Mouse (Mus musculus) stomach, postnatal 0 days (tissue): ENCODE data around the gene Tcf23. TPM values are rescaled to one million over a fixed set of nuclear protein-coding genes. Genes with fewer than 3 reads are reported as not detected.
A peak's percentile ranks its signal among the peaks of the same experiment; 100 is the strongest.

ENCODE experiments used
- ATAC-seq: fragments of 200-750 bp; cut with Nextera tagmentation; 2 replicates; pipeline ENCODE4 v1.8.0; 2017; ENCODE audit not compliant: low FRiP score, low TSS enrichment
- DNase-seq: peaks from one replicate; pipeline ENCODE4 v3.0.0-alpha.2; 2016; ENCODE audit warnings: low spot score
- H3K27ac ChIP-seq: fragments of 300-500 bp; sonication (generic); replicated peaks from 2 replicates; pipeline ENCODE4 v1.5.1; 2014; ENCODE audit warnings: mild to moderate bottlenecking, control low read depth
- H3K27me3 ChIP-seq: fragments of 300-500 bp; sonication (generic); 2 replicates; pipeline ENCODE4 v1.6.1; 2014; ENCODE audit warnings: low read length; ENCODE audit not compliant: control insufficient read depth, insufficient read depth
- H3K36me3 ChIP-seq: fragments of 300-500 bp; sonication (generic); 2 replicates; pipeline ENCODE4 v1.6.1; 2014; ENCODE audit warnings: low read length, mixed read lengths; ENCODE audit not compliant: control insufficient read depth, insufficient read depth
- H3K4me1 ChIP-seq: fragments of 300-500 bp; sonication (generic); replicated peaks from 2 replicates; pipeline ENCODE4 v1.6.1; 2014; ENCODE audit warnings: antibody characterized with exemption; ENCODE audit not compliant: control insufficient read depth, insufficient read depth
- H3K4me2 ChIP-seq: fragments of 300-500 bp; sonication (generic); replicated peaks from 2 replicates; pipeline ENCODE4 v1.6.1; 2014; ENCODE audit warnings: low read depth, mild to moderate bottlenecking, control low read depth, moderate library complexity
- H3K4me3 ChIP-seq: fragments of 300-500 bp; sonication (generic); 2 replicates; pipeline ENCODE4 v1.5.1; 2014; ENCODE audit warnings: low read depth, low read length, control low read depth
- H3K9ac ChIP-seq: fragments of 300-500 bp; sonication (generic); 2 replicates; pipeline ENCODE4 v1.6.1; 2014; ENCODE audit warnings: mild to moderate bottlenecking, low read length, control low read depth, mixed read lengths
- H3K9me3 ChIP-seq: fragments of 300-500 bp; sonication (generic); 2 replicates; pipeline ENCODE4 v1.6.1; 2016; ENCODE audit warnings: low read length; ENCODE audit not compliant: control insufficient read depth
- CTCF ChIP-seq: IDR thresholded peaks from 2 replicates; pipeline ENCODE4 v1.5.1; 2016; ENCODE audit warnings: antibody characterized with exemption, low read depth, mild to moderate bottlenecking, moderate library complexity
- EP300 ChIP-seq: optimal IDR thresholded peaks from 2 replicates; pipeline ENCODE3; 2016; ENCODE audit warnings: antibody characterized with exemption
- WGBS: fragments of 180-500 bp; shearing (Covaris S2); extraction: QIAGEN DNeasy Blood & Tissue Kit; methylation state at CpG from one replicate; pipeline ENCODE4 v1.1.7; 2014; 5-methylcytosine and 5-hydroxymethylcytosine counted together
- polyA plus RNA-seq: library from polyadenylated mRNA; unstranded; fragments of >200 nt; fragmentation: Nextera tagmentation; extraction: Ambion mirVana; gene quantifications from 2 replicates; pipeline ENCODE4 v1.2.1, GENCODE M21; 2015

The Tcf23 gene
- polyA plus RNA-seq, 1 experiment from 2014 or later: 4.5 TPM

GRCm38 (mm10) chr5:30944344-30944743, 24.1 kb upstream of the Tcf23 start:
- H3K27me3 ChIP-seq: no peaks in the 10 kb centered on the region
- DNase-seq (no peak), ATAC-seq (no peak)
- H3K9me3 ChIP-seq: no peaks in the 10 kb centered on the region
- TF ChIP-seq CTCF (no peak), EP300 (no peak)
- H3K36me3 ChIP-seq: no peaks in the 10 kb centered on the region
- no peaks in the 10 kb centered on the region for H3K4me1 ChIP-seq
- no peak overlapping the region for H3K4me3 ChIP-seq
- H3K9ac ChIP-seq: no peak overlapping the region
- H3K27ac ChIP-seq: no peak overlapping the region
- H3K4me2 ChIP-seq: no peak overlapping the region; the same call in 1 of the 2 replicates
- 90% methylated on average over 6 of the region's 6 CpGs for WGBS

GRCm38 (mm10) chr5:30944956-30945781, 23.3 kb upstream of the Tcf23 start, which contains the start of gene Cgref1:
TSS of gene Cgref1 (minus strand) at chr5:30945591.
- no peaks in the 10 kb centered on the region for H3K4me1 ChIP-seq
- peak; percentile 89 for ATAC-seq
- peak within 1 kb of the TSS; percentile 70 for H3K4me2 ChIP-seq
- peak; percentile 92 for DNase-seq
- 0 out of 2 replicates have a peak within 1 kb of the TSS, but pooled peaks have one; percentile 4 for H3K27ac ChIP-seq
- TF ChIP-seq EP300: no peak
- peak; percentile 71 for TF ChIP-seq CTCF
- no peaks in the 10 kb centered on the region for H3K9me3 ChIP-seq
- WGBS: 5% methylated on average over 43 of the region's 44 CpGs
- no peaks in the 10 kb centered on the region for H3K36me3 ChIP-seq
- H3K27me3 ChIP-seq: no peaks in the 10 kb centered on the region
- H3K4me3 ChIP-seq: peak within 1 kb of the TSS; percentile 39
- H3K9ac ChIP-seq: peak within 1 kb of the TSS; percentile 53

- no peaks in the 10 kb centered on the region for H3K9me3 ChIP-seq
- H3K9ac ChIP-seq: no peak overlapping the region
- H3K27ac ChIP-seq: no peak overlapping the region
- 73% methylated on average over 5 of the region's 5 CpGs for WGBS
- DNase-seq: no peak
- no peak overlapping the region for H3K4me2 ChIP-seq
- no peaks in the 10 kb centered on the region for H3K4me1 ChIP-seq
- no peak for ATAC-seq
- no peaks in the 10 kb centered on the region for H3K27me3 ChIP-seq
- H3K4me3 ChIP-seq: no peak overlapping the region
- peaks cover 4% of the 10 kb centered on the region; the same call in 1 of the 2 replicates for H3K36me3 ChIP-seq
- TF ChIP-seq EP300: no peak
- TF ChIP-seq CTCF: no peak
Measured at GRCm38 (mm10) chr5:30948620-30949019, 19.8 kb upstream of the Tcf23 start.

GRCm38 (mm10) chr5:30949654-30950326, 18.7 kb upstream of the Tcf23 start:
- peak; percentile 70 for ATAC-seq
- peak; percentile 94 for DNase-seq
- peak overlapping the region; percentile 82 for H3K27ac ChIP-seq
- H3K9ac ChIP-seq: peak overlapping the region; percentile 69
- WGBS: under 1% methylated on average over 31 of the region's 31 CpGs
- H3K4me2 ChIP-seq: peak overlapping the region; percentile 98
- H3K36me3 ChIP-seq: peaks cover 7% of the 10 kb centered on the region
- no peaks in the 10 kb centered on the region for H3K27me3 ChIP-seq
- H3K4me3 ChIP-seq: peak overlapping the region; percentile 65
- no peaks in the 10 kb centered on the region for H3K4me1 ChIP-seq
- H3K9me3 ChIP-seq: no peaks in the 10 kb centered on the region
- no peak for TF ChIP-seq EP300
- TF ChIP-seq CTCF: peak; percentile 31; the same call in 1 of the 2 replicates

GRCm38 (mm10) chr5:30950451-30950850, 18.0 kb upstream of the Tcf23 start:
- Histone ChIP-seq H3K4me3 (peak overlapping the region; percentile 65), H3K9ac (peak overlapping the region; percentile 69), H3K27me3 (no peaks in the 10 kb centered on the region), H3K4me2 (peak overlapping the region; percentile 98), H3K27ac (peak overlapping the region; percentile 82), H3K36me3 (peaks cover 12% of the 10 kb centered on the region), H3K4me1 (no peaks in the 10 kb centered on the region), H3K9me3 (no peaks in the 10 kb centered on the region)
- DNase-seq (no peak), ATAC-seq (no peak)
- TF ChIP-seq CTCF (no peak), EP300 (no peak)
- WGBS: 41% methylated on average over 4 of the region's 4 CpGs

GRCm38 (mm10) chr5:30950922-30951321, 17.5 kb upstream of the Tcf23 start:
- no peak for ATAC-seq
- Histone ChIP-seq H3K9ac (no peak overlapping the region), H3K4me2 (no peak overlapping the region; the same call in 1 of the 2 replicates), H3K36me3 (peaks cover 16% of the 10 kb centered on the region), H3K27ac (no peak overlapping the region), H3K9me3 (no peaks in the 10 kb centered on the region), H3K27me3 (no peaks in the 10 kb centered on the region), H3K4me3 (no peak overlapping the region), H3K4me1 (no peaks in the 10 kb centered on the region)
- DNase-seq: no peak
- no peak for TF ChIP-seq CTCF
- no peak for TF ChIP-seq EP300
- 85% methylated on average over 2 of the region's 2 CpGs for WGBS
